Mouse (Mus musculus) heart, adult 2 months (tissue): ENCODE data around the gene Tfeb.
A peak's percentile ranks its signal among the peaks of the same experiment; 100 is the strongest.

Experiments used
- CTCF ChIP-seq: fragments of 200-600 bp; IDR thresholded peaks from 2 replicates; pipeline ENCODE4 v1.8.1; 2022; ENCODE audit warnings: antibody characterized with exemption, mild to moderate bottlenecking, moderate library complexity
- EP300 ChIP-seq: fragments of 200-500 bp; IDR thresholded peaks from 2 replicates; pipeline ENCODE4 v1.6.1; 2011; ENCODE audit warnings: low read depth, low read length, control low read depth; ENCODE audit not compliant: insufficient read depth
- POLR2A ChIP-seq: fragments of 200-500 bp; IDR thresholded peaks from 2 replicates; pipeline ENCODE4 v1.6.1; 2011; ENCODE audit warnings: mild to moderate bottlenecking, low read depth, low read length, control low read depth; ENCODE audit not compliant: insufficient read depth

DNA sequence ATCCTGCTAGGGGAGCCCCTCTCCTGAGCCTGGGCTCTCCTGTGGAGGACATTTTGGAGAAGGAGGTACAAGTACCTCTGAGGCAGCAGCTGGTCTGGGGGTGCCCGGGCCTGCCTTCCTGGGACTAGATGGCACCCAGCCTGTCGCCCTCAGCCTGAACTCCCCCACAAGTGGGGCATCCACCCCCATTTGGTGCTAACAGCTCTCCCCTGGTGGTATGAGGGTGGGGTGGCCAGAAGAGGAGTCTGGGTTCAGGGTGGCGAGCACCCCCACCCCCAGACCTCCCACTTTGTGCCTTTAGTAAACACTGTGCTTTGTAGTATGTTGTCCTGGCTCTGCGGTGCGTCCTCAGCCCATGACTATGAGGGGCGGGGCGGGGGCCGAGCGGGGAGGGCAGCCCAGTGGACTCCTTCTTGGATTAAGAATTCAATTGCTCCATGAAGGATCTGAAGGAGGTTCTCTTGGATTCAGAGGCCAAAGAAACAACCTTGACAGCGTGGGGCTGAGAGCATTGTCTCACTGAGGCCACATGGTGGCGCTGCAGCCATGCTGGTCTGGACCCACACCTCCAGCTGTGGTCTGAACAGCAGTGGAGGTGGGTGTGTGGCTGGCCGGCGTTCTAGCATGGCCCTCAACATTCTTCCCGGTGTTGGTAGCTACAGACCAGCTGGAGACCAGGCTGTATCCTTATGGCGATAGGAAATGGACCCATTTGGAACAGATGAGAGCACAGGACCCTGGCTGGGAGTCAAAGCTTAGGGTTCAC is 55.5 kb downstream of the Tfeb start:
- peak; percentile 90 for TF ChIP-seq CTCF
- TF ChIP-seq POLR2A = no peak
- TF ChIP-seq EP300 = peak; percentile 94
